Mouse (Mus musculus) embryonic facial prominence, embryonic 15.5 days (tissue): Measurements from ENCODE around the gene Anxa9. TPM values are rescaled to one million over a fixed set of nuclear protein-coding genes. Genes with fewer than 3 reads are reported as not detected.
A peak's percentile ranks its signal among the peaks of the same experiment; 100 is the strongest.

Experiments used
- ATAC-seq: fragments of 200-750 bp; cut with Nextera tagmentation; 2 replicates; pipeline ENCODE4 v1.8.0; 2017; ENCODE audit warnings: low read depth, moderate TSS enrichment; ENCODE audit not compliant: insufficient number of reproducible peaks, low FRiP score, low TSS enrichment
- H3K27ac ChIP-seq: fragments of 300-500 bp; sonication (generic); replicated peaks from 2 replicates; pipeline ENCODE4 v1.5.1; 2015; ENCODE audit warnings: mild to moderate bottlenecking, inconsistent platforms
- H3K27me3 ChIP-seq: fragments of 300-500 bp; sonication (generic); 2 replicates; pipeline ENCODE4 v1.6.1; 2015; ENCODE audit warnings: inconsistent platforms
- H3K36me3 ChIP-seq: fragments of 300-500 bp; sonication (generic); 2 replicates; pipeline ENCODE4 v1.6.1; 2015; ENCODE audit warnings: mild to moderate bottlenecking, inconsistent platforms
- H3K4me1 ChIP-seq: fragments of 300-500 bp; sonication (generic); 2 replicates; pipeline ENCODE4 v1.6.1; 2015; ENCODE audit warnings: inconsistent platforms
- H3K4me2 ChIP-seq: fragments of 300-500 bp; sonication (generic); replicated peaks from 2 replicates; pipeline ENCODE4 v1.6.1; 2015; ENCODE audit warnings: mild to moderate bottlenecking, inconsistent platforms
- H3K4me3 ChIP-seq: fragments of 300-500 bp; sonication (generic); replicated peaks from 2 replicates; pipeline ENCODE4 v1.5.1; 2015; ENCODE audit warnings: mild to moderate bottlenecking, inconsistent platforms
- H3K9ac ChIP-seq: fragments of 300-500 bp; sonication (generic); 2 replicates; pipeline ENCODE4 v1.6.1; 2015; ENCODE audit warnings: inconsistent platforms
- H3K9me3 ChIP-seq: fragments of 300-500 bp; sonication (generic); replicated peaks from 2 replicates; pipeline ENCODE4 v1.6.1; 2016; ENCODE audit warnings: inconsistent platforms
- WGBS: fragments of 180-500 bp; shearing (Covaris S2); methylation state at CpG from one replicate; pipeline ENCODE4 v1.1.7; 2015; 5-methylcytosine and 5-hydroxymethylcytosine counted together
- polyA plus RNA-seq: library from polyadenylated mRNA; unstranded; fragments of >200 nt; fragmentation: Nextera tagmentation; extraction: Ambion mirVana; gene quantifications from 2 replicates; pipeline ENCODE4 v1.2.1, GENCODE M21; 2015

Anxa9 gene
- polyA plus RNA-seq, 1 experiment from 2014 or later, result 11.6 TPM

DNA sequence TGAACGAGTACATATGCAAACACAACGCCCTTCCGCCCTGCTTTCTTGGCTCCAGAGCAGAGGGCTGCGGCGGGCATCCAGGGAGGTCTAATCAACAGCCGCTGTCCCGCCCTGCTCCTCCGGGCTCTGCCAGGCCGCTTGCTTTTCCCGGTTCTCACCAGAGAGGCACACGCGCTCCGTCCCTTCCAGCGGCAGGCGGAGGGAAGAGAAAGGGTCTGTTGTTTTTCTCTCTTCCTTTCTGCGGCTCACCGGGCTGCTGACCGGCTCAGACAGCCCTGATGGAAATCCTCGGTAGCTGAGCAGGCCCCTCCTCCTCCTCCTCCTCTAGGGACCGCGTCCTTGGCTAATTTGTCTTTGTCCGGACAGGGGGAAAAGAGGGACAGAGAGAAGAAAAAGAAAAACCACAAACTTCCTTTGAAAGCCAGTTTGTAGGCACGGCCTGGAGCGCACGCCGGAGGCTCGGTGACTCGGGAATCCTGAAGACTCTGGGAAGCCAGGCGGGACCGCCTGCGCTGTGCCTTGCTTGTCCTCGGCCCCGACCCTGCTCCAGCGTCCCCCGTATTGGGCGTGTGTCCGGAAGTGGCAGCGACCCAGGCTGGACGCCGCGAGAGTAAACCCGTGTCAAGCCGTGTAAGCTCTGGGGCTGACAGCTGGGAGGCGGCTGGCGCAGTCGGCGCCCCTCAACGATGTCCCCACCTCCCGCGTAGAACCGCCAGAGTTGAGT is 23.9 kb downstream of the Anxa9 start:
- peak; percentile 84 for ATAC-seq
- Histone ChIP-seq H3K4me2 (peak overlapping the region; percentile 72), H3K27ac (peak overlapping the region; percentile 98), H3K4me3 (peak overlapping the region; percentile 79), H3K4me1 (peaks cover 29% of the 10 kb centered on the region), H3K36me3 (peaks cover 6% of the 10 kb centered on the region), H3K27me3 (no peaks in the 10 kb centered on the region), H3K9me3 (no peaks in the 10 kb centered on the region), H3K9ac (peak overlapping the region; percentile 71)
- under 1% methylated on average over 50 of the region's 51 CpGs for WGBS

DNA sequence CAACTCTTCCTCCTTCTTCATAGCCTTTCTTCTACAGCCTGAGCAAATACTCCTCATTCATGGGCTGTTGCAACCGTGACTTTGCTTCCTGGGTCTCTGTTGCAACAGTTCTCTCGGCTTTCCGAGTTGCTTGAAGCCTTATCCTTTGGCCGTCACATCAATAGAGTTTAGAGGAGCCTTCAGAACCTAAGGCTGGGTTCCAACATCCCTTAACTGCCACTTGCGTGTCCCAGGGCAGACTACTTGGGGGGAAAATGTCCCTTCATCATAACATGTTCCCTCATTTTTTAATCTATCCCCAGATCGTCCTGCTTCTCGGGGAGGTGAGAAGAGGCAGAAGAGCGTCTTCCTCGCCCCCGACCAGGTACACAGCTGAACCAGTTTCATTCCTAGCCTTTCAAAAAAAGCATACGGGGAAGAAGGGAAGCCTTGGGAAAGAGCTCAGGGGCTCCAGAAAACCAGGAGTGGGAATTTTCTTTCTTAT is 24.6 kb downstream of the Anxa9 start:
- peak overlapping the region; percentile 71 for H3K9ac ChIP-seq
- H3K4me3 ChIP-seq, result peak overlapping the region; percentile 79
- no peaks in the 10 kb centered on the region for H3K27me3 ChIP-seq
- 1% methylated on average over 11 of the region's 11 CpGs for WGBS
- H3K27ac ChIP-seq, result peak overlapping the region; percentile 98
- H3K9me3 ChIP-seq, result no peaks in the 10 kb centered on the region
- ATAC-seq, result no peak
- peaks cover under 1% of the 10 kb centered on the region; the same call in 1 of the 2 replicates for H3K36me3 ChIP-seq
- peak overlapping the region; percentile 72 for H3K4me2 ChIP-seq
- H3K4me1 ChIP-seq, result peaks cover 29% of the 10 kb centered on the region

DNA sequence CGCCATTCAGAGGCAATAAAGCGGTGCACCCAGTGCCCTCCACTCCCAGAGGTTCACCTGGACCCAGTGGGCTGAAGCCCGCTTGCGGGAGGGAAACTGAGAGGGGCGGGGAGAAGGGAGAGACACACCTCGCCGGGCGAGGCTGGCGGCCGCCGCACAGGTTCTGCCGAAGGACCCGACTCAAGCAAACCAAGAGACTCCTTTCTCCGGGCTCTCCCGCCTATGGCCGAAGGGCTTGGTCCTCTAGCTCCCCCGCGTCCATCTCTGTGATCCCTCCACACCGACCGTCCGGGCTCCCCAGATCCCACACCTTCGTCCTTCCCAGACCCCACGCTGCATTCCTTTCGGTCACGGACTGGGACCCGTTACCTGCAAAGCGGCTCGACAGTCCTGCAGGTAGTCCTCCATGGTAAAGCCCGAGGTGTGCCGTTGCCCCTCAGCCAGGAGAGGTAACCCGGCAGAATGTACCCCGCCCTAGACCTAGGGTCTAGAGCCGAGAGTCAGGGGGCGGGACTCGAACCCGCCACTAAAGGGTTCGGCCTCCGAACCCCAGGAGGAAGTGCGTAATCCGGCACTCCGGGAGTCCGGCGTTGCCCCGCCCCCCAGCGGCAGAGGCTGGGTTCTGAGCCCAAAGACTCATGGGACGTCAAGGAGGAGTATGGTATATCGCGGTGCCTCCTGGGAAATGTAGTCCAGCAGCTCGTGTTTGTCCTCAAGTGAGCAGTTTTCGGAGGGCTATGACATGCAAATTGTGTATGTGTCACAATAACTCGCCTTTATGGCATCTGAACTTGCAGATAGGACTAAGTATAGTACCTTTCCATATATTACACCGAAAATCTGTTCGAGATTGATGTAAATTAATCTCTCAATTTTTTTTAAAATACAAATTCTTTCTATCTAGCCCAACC is 25.5 kb downstream of the Anxa9 start, which contains the start of the genes Mindy1 and Prune1:
Gene Mindy1 (plus strand): TSS at position 130 of the 911 bp plus-strand sequence.
Gene Prune1 (minus strand): TSS at position 861 of the 911 bp plus-strand sequence.
- no peaks in the 10 kb centered on the region for H3K9me3 ChIP-seq
- no peaks in the 10 kb centered on the region for H3K36me3 ChIP-seq
- peak within 1 kb of the TSS; percentile 98 for H3K27ac ChIP-seq
- peak within 1 kb of the TSS; percentile 75 for H3K9ac ChIP-seq
- H3K27me3 ChIP-seq, result no peaks in the 10 kb centered on the region
- under 1% methylated on average over 53 of the region's 53 CpGs for WGBS
- H3K4me1 ChIP-seq, result peaks cover 29% of the 10 kb centered on the region
- ATAC-seq, result peak; percentile 90
- peak within 1 kb of the TSS; percentile 79 for H3K4me3 ChIP-seq
- peak within 1 kb of the TSS; percentile 72 for H3K4me2 ChIP-seq

DNA sequence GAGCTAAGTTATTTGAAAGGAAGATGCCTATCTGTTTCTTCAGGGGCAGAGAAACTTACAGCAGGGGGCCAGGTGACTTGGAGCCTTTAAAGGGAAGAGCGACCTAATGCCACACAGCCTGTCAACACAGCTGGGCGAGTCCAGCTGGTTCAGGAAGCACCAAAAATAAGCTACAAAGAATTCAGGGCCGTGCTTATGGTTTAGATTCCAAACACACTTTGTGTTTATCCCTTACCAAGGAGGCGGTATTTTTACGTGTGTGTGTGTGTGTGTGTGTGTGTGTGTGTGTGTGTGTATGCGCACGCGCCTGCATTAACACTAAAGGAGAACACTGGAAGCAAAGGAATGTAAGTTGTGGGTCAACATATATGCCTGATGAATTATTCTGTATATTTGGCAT is 26.2 kb downstream of the Anxa9 start:
- Histone ChIP-seq H3K9me3 (no peaks in the 10 kb centered on the region), H3K27me3 (no peaks in the 10 kb centered on the region), H3K9ac (0 out of 2 replicates have a peak overlapping the region, but pooled peaks have one; percentile 75), H3K27ac (peak overlapping the region; percentile 98), H3K36me3 (no peaks in the 10 kb centered on the region), H3K4me1 (peaks cover 29% of the 10 kb centered on the region), H3K4me2 (peak overlapping the region; percentile 72), H3K4me3 (peak overlapping the region; percentile 79)
- 3% methylated on average over 8 of the region's 8 CpGs for WGBS
- no peak for ATAC-seq

DNA sequence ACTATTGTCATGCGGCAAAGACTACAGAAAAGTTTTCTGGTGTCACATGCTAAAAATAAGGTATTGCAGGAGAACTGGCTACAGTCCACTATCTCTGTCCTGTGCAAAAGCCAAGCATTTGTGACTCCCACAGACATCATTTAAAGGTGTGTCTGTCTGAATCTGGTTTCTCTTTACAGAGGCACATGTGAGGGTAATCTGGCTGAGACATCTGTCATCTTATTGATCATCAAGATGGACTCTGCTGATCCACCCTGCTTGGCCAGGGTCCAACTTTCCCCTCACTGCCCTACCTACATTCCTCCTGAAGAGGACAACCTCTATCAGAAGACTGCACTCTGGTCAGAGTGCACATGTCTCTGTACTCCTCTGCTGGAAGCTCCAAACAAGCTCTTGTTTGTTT is 29.8 kb downstream of the Anxa9 start:
- WGBS, result 92% methylated on average over 1 of the region's 1 CpGs
- ATAC-seq, result no peak

DNA sequence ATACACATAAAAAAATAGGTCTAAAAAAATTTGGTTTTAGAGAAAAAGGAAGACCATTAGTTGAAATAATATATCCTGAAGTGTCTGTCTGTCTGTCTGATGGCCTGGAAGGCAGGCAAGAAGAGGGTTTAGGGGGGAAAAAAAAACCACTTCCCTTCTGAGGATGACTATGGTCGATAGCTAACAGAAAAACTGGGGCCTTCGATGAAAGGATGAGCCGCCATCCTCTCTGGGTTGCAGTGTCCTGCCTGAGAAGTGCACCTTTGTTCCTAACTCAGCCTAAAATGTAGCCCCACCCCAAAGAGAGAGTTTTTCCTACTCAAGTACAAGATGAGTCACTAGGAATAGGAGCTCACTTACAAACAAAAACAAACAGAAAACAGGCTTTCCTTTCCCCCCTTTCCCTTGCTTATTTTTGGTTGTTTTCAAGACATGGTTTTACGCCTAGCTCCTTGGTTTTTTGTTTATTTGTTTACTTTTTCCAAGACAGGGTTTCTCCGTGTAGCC is 30.5 kb downstream of the Anxa9 start:
- 71% methylated on average over 5 of the region's 5 CpGs for WGBS
- no peaks in the 10 kb centered on the region for H3K36me3 ChIP-seq
- H3K4me2 ChIP-seq, result no peak overlapping the region
- ATAC-seq, result no peak
- H3K9ac ChIP-seq, result no peak overlapping the region
- H3K27ac ChIP-seq, result no peak overlapping the region
- no peaks in the 10 kb centered on the region for H3K27me3 ChIP-seq
- peaks cover 9% of the 10 kb centered on the region; the same call in 1 of the 2 replicates for H3K4me1 ChIP-seq
- no peaks in the 10 kb centered on the region for H3K9me3 ChIP-seq
- H3K4me3 ChIP-seq, result no peak overlapping the region

More for the DNA sequence above, 29.8 kb downstream of the Anxa9 start:
- Histone ChIP-seq H3K36me3 (no peaks in the 10 kb centered on the region), H3K9me3 (no peaks in the 10 kb centered on the region), H3K9ac (no peak overlapping the region), H3K27me3 (no peaks in the 10 kb centered on the region), H3K4me3 (no peak overlapping the region), H3K4me2 (no peak overlapping the region), H3K4me1 (peaks cover 9% of the 10 kb centered on the region; the same call in 1 of the 2 replicates), H3K27ac (no peak overlapping the region)

DNA sequence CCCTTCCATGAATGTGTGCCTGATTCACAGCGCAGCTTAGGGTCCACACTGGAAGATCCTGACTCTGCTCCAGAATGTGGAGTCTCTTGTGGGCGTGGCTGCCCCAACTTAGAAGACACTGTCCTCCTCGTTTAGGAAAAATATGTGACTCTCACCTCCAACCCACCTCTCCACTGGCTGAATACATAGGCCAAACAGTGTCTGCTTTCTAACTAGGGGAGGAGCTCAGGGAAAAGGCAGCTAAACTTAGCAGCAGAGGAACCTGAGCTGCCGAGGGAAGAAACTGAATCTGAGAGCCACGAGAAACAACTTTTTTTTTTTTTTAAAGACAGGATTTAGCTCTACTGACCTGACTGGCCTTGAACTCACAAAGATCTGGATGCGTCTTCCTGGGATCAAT is 31.8 kb downstream of the Anxa9 start:
- H3K4me3 ChIP-seq, result no peak overlapping the region

DNA sequence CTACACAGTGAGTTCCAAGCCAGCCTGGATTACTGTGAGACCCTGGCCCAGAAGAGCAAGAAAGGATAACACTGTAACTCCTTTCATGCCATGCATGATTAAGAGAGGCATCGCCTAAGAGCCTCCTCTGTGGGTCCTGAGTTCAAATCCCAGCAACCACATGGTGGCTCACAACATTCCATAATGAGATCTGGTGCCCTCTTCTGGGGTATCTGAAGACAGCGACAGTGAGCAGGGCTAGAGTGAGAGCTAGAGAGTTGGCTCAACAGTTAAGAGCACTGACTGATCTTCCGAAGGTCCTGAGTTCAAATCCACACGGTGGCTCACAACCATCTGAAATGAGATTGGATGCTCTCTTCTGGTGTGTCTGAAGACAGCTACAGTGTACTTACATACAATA is 32.5 kb downstream of the Anxa9 start:
- Histone ChIP-seq H3K9ac (no peak overlapping the region), H3K9me3 (no peaks in the 10 kb centered on the region), H3K4me1 (no peaks in the 10 kb centered on the region), H3K4me3 (no peak overlapping the region), H3K4me2 (no peak overlapping the region), H3K27ac (no peak overlapping the region), H3K27me3 (no peaks in the 10 kb centered on the region), H3K36me3 (0 out of 2 replicates have a peak, but pooled peaks cover 5% of the 10 kb centered on the region)
- ATAC-seq, result no peak
- WGBS, result 89% methylated on average over 4 of the region's 4 CpGs

More for the DNA sequence above, 31.8 kb downstream of the Anxa9 start:
- WGBS, result 65% methylated on average over 6 of the region's 6 CpGs
- Histone ChIP-seq H3K36me3 (no peaks in the 10 kb centered on the region), H3K4me1 (0 out of 2 replicates have a peak, but pooled peaks cover 4% of the 10 kb centered on the region), H3K27me3 (no peaks in the 10 kb centered on the region), H3K9me3 (no peaks in the 10 kb centered on the region), H3K27ac (no peak overlapping the region), H3K9ac (no peak overlapping the region), H3K4me2 (no peak overlapping the region)
- no peak for ATAC-seq

DNA sequence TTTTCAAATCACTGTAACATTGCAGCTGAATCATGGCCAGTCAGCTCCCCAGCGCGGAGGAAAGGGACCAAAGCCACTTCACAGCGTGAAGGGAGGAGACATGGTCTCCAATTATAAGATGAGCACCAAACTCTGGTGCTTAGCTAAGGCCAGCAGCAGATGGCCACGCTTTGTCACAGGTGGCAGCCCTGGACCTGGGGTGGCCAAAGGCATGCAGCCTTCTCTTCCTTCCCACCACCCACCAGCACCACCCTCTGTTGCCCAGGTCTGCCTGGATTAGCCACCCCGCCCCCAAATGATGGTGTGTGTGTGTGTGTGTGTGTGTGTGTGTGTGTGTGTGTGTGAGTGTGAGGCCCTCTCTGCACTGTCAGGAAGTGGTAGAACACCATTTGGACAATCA is 33.5 kb downstream of the Anxa9 start:
- no peaks in the 10 kb centered on the region for H3K27me3 ChIP-seq
- no peak overlapping the region for H3K4me2 ChIP-seq
- no peak overlapping the region for H3K27ac ChIP-seq
- WGBS, result 95% methylated on average over 5 of the region's 5 CpGs
- no peaks in the 10 kb centered on the region for H3K9me3 ChIP-seq
- H3K4me3 ChIP-seq, result no peak overlapping the region
- H3K9ac ChIP-seq, result no peak overlapping the region
- H3K4me1 ChIP-seq, result no peaks in the 10 kb centered on the region
- no peak for ATAC-seq
- peaks cover 9% of the 10 kb centered on the region; the same call in 1 of the 2 replicates for H3K36me3 ChIP-seq

DNA sequence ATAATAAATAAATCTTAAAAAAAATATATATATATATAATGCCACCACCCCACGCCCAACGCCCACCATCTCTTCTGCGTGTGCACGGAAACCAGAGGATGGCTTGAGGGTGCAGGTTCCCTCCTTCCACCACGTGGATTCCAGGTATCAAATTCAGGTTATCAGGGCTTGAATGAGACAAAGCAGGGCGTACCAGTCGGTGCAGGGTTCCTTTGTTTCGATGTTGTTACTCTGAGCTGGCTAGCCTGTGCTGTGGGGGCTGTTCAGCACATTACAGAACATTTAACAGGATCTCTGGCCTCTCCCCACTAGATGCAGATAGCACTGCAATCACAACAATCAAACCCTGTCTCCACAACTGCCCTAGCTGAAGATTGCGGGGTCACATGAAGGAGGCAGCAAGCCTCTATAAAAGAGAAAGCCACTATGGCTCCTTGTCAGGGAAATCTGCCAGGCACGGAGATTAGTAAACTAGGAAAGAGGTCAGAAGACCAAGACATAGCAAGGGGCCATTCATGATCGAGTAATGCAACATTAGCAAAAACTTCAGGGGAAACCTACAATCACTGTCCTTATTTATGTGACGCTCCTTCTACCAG is 36.1 kb downstream of the Anxa9 start:
- Histone ChIP-seq H3K9ac (no peak overlapping the region), H3K4me1 (no peaks in the 10 kb centered on the region), H3K27ac (no peak overlapping the region), H3K36me3 (peaks cover 34% of the 10 kb centered on the region), H3K27me3 (no peaks in the 10 kb centered on the region), H3K4me2 (no peak overlapping the region), H3K9me3 (no peaks in the 10 kb centered on the region), H3K4me3 (no peak overlapping the region)
- ATAC-seq, result no peak
- 80% methylated on average over 12 of the region's 12 CpGs for WGBS
